Mouse (Mus musculus) heart, adult 18-20 months (tissue): Measurements from ENCODE around the gene Zmiz1. TPM values are rescaled to one million over a fixed set of nuclear protein-coding genes. Genes with fewer than 3 reads are reported as not detected.

ENCODE experiments used
- DNase-seq, 2 experiments: peaks; one replicate each; pipeline ENCODE4 v3.0.0; 2021 to 2022; ENCODE audit warnings: mixed read lengths in 1 of 2
- total RNA-seq, 2 experiments: library from RNA; stranded (reverse); gene quantifications; 2 replicates each; pipeline ENCODE4 v1.2.3; 2021

Gene Zmiz1
- total RNA-seq, 2 experiments from 2014 or later = 32.5 to 38.5 TPM

DNA sequence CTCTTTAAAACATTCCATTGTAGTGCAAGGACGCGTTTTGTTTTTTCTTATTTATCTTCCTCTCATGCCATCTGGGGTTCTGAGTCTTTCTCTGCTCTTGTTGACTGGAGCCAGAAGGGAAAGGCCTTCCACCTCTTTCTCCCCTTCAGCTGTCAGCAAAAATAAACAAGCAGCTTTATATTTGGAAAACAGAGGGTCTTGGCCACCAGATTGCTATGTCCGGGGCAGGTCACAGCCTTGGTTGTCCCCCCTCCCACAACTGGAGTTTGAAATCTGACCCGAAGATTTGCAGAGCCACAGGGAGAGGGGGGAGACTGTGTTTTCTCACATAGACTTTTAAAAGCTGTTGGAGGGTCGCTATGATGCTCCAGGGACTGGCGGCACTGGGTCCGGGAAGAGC is 96.9 kb downstream of the Zmiz1 start:
- DNase-seq = no peak

DNA sequence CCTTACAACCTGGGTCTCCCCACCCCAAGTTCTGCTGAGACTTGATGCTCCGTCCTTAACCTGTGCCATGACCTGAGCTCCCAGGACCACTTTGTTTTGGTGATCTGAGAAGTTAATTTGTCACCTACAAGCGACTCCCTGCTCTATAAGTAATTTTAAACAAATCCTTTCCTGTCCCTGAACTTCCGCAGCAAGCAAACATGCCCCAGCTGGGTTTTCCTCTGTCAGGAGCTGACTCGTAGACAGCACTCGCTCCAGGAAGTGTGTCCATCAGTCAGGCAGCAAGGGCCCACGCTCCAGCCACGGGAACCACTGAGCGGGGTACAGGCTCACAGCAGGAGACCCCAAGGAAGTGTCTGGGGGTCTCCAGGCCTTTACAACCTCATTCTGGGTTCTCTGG is 98.0 kb downstream of the Zmiz1 start:
- DNase-seq = no peak

DNA sequence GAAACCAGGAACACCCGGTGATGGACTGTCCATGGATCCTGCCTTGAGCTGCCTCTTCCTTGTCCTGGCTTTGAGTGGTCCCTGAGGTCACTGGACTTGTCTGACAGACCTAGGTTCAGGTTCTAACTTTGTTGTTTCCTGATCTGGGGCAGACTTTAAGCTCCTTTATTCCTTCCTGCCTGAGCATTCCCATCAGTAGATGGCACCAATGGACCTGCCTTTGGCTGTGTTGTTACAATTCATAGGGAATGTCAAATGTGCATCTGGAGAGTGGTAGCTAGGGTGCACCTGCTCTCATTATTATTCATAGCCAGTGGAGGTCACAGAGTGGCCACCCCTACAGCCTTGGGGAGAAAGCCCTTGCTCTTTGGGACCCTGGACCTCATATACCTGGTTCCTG is 99.5 kb downstream of the Zmiz1 start:
- no peak for DNase-seq

DNA sequence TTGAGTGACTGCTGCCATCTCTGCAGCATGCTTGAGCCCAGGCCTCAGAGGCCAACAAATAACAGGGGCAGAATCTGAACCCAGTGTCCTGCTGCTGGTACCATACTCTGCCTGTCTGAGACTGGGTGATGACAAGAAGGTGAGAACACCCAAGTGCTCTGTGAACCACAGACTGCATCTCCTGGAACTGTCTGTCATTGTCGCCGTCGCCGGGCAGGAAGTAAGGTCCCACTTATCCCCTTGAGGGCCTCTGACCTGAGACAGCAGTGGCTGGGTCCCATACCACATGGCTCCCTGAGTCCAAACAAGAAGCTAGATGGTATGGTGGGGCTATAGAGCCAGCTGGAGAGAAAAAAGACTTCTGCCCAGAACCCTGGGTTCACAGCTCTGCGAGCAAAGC is 100.9 kb downstream of the Zmiz1 start:
- DNase-seq = no peak

DNA sequence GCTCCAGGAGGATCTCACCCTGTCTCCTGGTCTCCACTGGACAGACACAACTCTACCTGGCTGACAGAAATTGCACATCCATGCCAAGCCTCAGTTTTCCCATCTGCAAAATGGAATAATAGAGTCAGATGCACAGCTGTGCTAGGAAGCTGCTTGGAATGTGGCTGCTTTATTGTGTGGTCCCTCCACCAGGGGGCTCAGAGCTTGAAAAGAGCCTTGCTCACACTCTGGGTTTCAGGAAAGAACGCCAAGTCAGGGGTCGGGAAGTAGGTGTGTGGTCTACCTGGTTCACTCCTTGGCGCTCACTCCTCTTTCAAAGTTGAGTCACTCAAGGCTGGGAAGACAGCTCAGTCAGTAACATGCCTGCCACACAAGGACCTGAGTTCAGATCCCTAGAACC is 101.9 kb downstream of the Zmiz1 start:
- no peak for DNase-seq

DNA sequence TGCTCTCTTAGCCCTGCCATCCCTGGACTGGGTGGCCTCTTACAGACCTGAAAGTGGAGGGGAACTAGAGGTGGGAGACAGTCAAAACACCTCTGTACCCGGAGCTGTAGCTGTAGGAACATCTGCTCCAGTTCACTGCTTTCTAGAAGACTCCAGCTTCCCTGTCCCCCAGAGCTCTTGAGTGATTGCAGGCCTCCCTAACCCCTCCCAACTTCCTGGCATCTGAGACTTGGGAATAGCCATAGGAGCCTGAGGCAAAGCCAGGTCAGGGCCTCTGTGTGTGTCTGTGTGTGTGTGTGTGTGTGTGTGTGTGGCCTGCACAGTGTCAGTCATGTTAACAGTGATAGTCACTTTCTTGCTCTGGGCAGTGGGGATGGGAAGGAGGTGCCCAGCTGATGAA is 102.7 kb downstream of the Zmiz1 start:
- DNase-seq = peak in 1 of 2 experiments; percentile 45

GRCm38 (mm10) chr14:25562447-25562846 is 103.5 kb downstream of the Zmiz1 start:
- peak in 1 of 2 experiments; percentile 47 for DNase-seq

DNA sequence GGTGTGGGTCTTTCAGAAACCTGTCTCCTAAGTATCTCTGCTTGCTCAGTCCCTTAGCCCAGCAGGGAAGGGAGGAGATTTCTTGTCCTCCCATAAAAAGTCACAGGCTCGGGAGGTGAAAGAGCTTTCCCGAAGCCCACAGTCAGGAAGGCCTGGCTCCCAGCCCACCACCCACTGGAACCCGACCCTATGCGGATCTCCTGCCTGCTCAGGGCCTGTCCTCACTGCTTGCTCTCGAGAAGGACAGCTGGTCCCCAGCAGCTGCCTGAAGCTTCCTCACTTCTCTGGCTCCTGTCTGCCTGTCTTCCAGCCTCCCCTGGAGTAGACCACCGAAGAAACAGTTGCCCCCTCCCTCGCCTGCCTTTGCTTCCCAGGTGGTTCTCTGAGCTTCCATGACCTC is 103.9 kb downstream of the Zmiz1 start:
- DNase-seq = no peak

DNA sequence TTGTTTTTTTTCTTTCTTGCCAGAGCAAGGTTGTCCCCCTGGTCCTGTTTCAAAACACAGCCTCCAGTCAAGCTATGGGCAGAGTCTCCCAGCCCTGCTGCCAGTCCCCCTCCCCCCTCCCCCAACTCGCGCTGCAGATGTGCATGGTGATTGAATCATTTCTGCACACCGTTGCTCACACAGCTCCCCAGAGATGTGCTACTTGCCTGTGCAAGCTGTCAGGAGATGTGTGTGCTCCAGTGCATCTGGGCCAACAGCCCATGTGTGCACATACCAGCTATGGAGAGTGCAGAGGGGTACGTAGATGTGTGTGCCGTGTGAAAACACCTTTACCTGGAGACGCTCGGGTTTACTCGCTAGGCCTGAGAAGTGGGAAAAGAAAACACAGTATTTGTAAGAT is 105.6 kb downstream of the Zmiz1 start:
- DNase-seq = no peak

DNA sequence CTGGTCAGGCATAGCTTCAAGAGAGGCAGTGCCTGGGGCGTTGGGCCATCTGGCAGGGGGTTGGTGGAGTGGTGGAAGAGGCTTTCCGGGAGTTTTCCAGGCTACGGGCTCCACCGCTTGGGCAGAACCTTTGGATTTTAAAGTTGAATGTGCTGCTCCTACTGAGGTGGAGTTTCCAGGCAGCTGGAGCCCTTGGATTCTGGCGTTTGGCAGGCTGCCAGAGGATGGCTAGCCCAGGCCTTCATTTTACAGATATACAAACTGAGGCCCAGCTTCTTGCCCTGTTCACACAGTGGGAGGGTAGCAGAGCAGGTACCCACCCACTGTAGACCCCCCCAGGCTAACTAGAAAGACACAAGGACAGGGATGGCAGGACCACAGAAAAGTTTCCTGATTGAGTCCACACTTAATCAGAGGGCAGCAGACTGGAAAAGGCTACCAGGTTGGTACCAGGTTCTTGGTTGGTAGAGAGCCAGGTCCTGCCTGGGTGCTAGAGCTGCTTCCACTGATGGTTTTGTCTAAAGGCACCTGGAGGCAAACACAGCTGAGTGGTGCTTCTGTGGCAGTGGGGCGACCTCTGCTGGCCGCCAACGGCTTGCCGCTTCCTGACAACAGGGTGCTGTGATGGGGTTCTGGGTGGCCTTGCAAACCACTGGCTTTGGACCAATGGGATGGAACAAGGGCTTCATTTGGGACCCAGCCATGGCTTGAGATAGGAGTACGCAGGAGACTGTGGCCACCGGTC is 106.5 kb downstream of the Zmiz1 start:
- peak; percentile 88 to 93 for DNase-seq

- peak; percentile 74 to 90 for DNase-seq
Measured at GRCm38 (mm10) chr14:25567245-25567644, 108.3 kb downstream of the Zmiz1 start.

GRCm38 (mm10) chr14:25567837-25568236 is 108.9 kb downstream of the Zmiz1 start:
- no peak for DNase-seq

- peak in 1 of 2 experiments; percentile 37 for DNase-seq
Measured at GRCm38 (mm10) chr14:25574047-25574870, 115.3 kb downstream of the Zmiz1 start.

- DNase-seq = no peak
Measured at GRCm38 (mm10) chr14:25576642-25577041, 117.7 kb downstream of the Zmiz1 start.

GRCm38 (mm10) chr14:25577431-25577830 is 118.4 kb downstream of the Zmiz1 start:
- DNase-seq = no peak

GRCm38 (mm10) chr14:25579597-25579996 is 120.6 kb downstream of the Zmiz1 start:
- DNase-seq = no peak

DNA sequence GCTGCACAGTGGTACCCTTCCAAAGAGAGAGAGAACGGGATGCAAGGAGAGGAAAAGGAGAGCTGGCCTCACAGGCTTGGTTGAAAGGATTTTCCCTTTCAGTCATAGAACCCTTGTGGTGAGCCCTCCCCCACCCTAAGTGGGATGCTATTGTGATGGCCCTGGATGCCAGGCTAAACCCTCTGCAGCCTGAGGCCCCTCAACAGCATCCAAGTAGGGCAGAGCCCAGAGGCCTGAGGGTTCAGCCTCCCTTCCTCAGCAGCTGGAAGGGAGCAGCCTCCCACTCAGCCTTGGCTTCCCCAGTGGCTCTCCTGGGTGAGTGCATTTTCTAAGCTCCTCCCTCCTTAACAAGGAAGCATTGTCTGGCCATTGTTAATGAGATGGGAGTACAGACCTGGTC is 121.4 kb downstream of the Zmiz1 start:
- no peak for DNase-seq

GRCm38 (mm10) chr14:25582603-25583002 is 123.6 kb downstream of the Zmiz1 start:
- no peak for DNase-seq

- DNase-seq = peak; percentile 54 to 63
Measured at GRCm38 (mm10) chr14:25583899-25584298, 124.9 kb downstream of the Zmiz1 start.

DNA sequence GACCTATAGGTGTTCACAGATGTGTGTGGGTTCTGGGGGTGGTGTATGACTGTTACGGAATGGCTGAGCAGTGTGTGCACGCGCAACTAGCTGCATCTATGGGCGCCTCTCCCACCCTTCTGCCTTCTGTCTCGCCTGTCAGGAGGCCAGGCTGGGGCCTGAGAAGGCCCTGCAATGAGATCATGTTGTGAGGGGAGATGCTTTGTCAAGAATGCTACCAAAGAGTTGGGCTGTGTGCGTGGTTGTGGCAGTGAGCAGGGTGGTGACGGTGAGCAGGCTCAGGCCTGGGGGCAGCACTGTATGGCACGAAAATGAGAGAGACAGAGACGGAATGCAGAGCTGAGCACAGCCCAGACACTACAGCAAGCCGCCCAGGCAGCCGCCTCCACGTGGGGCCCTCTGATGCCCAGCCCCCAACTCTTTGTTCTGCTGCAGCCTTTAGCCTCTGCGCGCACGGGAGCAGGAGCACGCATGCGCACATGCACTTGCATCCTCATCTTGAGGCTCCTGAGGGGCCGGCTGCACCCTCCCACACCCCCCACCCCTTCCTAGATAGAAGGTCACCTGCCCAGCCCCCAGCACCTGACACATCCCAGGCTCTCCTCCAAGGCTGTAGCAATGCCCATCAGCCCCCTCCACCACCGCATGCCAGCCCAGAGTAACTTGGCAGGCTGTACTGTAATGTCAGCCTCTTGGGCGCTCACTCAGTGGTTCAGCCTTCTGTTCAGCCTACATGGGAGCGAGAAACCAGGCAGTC is 126.7 kb downstream of the Zmiz1 start:
- DNase-seq = peak; percentile 62 to 74

DNA sequence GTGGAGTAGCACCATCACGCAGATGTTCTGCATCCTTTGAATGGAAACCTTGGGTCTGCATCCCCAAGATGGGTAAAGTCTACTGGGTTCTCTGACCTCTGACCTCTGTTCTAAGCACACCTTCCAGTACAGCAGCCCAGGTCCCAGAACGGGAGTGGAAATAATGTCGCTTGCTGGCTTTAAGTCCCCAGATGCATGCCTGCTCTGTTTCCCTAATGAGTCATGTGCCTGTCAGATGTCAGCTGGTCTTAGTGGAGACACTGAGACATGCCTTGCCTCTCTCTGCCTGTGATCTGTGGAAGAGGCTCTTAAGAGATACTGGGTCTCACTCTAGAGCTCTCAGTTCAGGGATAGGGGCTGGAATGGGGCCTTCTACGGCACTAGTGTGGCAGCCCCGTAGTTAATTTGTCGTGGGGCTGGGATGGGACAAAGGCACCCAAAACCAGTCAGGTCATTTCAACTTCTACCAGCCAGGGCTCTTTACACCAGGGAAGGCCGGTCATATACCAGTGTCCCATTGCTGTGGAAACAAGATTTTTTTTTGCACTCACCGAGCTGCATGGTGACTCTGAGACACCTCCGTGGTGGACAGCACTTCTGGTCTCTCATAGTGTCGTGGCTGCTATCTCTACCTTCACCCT is 128.0 kb downstream of the Zmiz1 start:
- peak; percentile 51 to 57 for DNase-seq

DNA sequence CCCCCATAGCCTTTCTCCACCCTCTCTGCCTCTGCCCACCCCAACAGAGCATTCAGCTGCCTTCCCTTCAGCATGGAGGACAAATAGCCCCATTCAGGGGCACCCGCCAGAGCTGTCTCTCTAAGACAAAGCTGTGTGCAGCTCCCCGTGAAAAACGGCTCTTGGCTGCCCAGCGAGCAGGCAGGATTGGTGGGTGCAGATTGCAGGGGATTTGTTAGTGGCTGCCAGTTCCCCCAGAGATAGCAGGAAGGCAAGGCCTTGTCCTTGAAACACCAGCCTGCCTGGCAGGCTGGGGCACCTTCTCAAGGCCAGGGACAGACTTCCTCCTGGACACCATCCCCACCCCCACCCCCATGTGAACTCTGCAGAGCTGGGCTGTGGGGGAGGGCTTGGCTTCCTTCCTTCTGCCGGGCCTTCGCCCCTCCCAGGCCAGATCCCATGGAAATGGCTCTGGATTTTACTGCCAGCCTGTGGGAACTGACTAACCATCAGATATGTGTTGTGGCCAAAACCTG is 128.6 kb downstream of the Zmiz1 start:
- peak; percentile 58 to 75 for DNase-seq
